In genomic region chr8:109817933-109818332, GRCm38 (mm10) we compare ENCODE assay signal across 18 mouse cellular contexts. TPM values are rescaled to one million over a fixed set of nuclear protein-coding genes. Genes with fewer than 3 reads are reported as not detected.
DNase-seq lines count a peak whose midpoint lies in the region; ATAC-seq and TF ChIP-seq lines count a peak whose summit lies in the region.
"Had no signal": no experiment of that assay in that cellular context is flagged by ENCODE, and none has a peak within 500 bp of the region (broad histone marks: within the 10 kb centered on the region; RNA-seq: fewer than 3 reads in every experiment).

No protein-coding gene starts in this region.

- no peak overlapping the region for H3K9ac ChIP-seq in embryonic facial prominence, embryonic 15.5 days
- no peak overlapping the region for H3K9ac ChIP-seq in heart, embryonic 16.5 days (ENCODE audit: low read length)
- no peak overlapping the region for H3K9ac ChIP-seq in lung, postnatal 0 days (replicated peaks; ENCODE audit: low read depth)
- H3K9ac ChIP-seq: liver, embryonic 12.5 days had no signal

- TF ChIP-seq EP300 in lung, postnatal 0 days (IDR thresholded peaks at IDR 0.05) = no peak

- H3K4me3 ChIP-seq in embryonic facial prominence, embryonic 15.5 days (replicated peaks) = no peak overlapping the region
- H3K4me3 ChIP-seq in embryonic facial prominence, embryonic 10.5 days = no peak overlapping the region
- H3K4me3 ChIP-seq in heart, embryonic 16.5 days (ENCODE audit: low read length) = no peak overlapping the region
- no peak overlapping the region for H3K4me3 ChIP-seq in lung, postnatal 0 days (ENCODE audit: low read depth, low read length)
- H3K4me3 ChIP-seq: liver, embryonic 12.5 days had no signal

- 32% methylated on average over 1 of the region's 1 CpGs for WGBS in embryonic facial prominence, embryonic 15.5 days
- 43% methylated on average over 1 of the region's 1 CpGs for WGBS in embryonic facial prominence, embryonic 10.5 days
- 26% methylated on average over 1 of the region's 1 CpGs for WGBS in heart, embryonic 16.5 days
- 7% methylated on average over 1 of the region's 1 CpGs for WGBS in lung, postnatal 0 days

- H3K9me3 ChIP-seq in embryonic facial prominence, embryonic 15.5 days (replicated peaks) = no peaks in the 10 kb centered on the region
- H3K9me3 ChIP-seq in embryonic facial prominence, embryonic 10.5 days = no peaks in the 10 kb centered on the region
- no peaks in the 10 kb centered on the region for H3K9me3 ChIP-seq in heart, embryonic 16.5 days (replicated peaks; ENCODE audit: control insufficient read depth, low read length)
- H3K9me3 ChIP-seq in lung, postnatal 0 days (ENCODE audit: low read length) = no peaks in the 10 kb centered on the region
- H3K9me3 ChIP-seq: liver, embryonic 12.5 days had no signal

- DNase-seq in embryonic facial prominence, embryonic 10.5 days (ENCODE audit: low spot score) = no peak
- DNase-seq in heart, adult 8-10 months (ENCODE audit: low spot score) = no peak
- no peak for DNase-seq in lung, postnatal 0 days (ENCODE audit: low spot score)
- no peak for DNase-seq in lung, adult 18-20 months
- peak; percentile 4 for DNase-seq in splenic B cell, adult 2 months (ENCODE audit: low read depth, low spot score)
- no peak for DNase-seq in thymus, postnatal 36 days
- DNase-seq: cerebellum, adult 11 months; cerebellum, postnatal 25 days; kidney, adult 8-10 months; layer of hippocampus, adult 9-11 months; lung, postnatal 10 days; right cerebral cortex, adult 18-20 months; spleen, adult 18-20 months; thymus, postnatal 25 days had no signal

- TF ChIP-seq CTCF in lung, postnatal 0 days (IDR thresholded peaks at IDR 0.05) = no peak

- H3K4me1 ChIP-seq in embryonic facial prominence, embryonic 15.5 days = peaks cover 7% of the 10 kb centered on the region; the same call in 1 of the 2 replicates
- H3K4me1 ChIP-seq in embryonic facial prominence, embryonic 10.5 days = peaks cover 5% of the 10 kb centered on the region; the same call in 1 of the 2 replicates
- H3K4me1 ChIP-seq in heart, embryonic 16.5 days (ENCODE audit: control insufficient read depth, insufficient read depth, low read length) = peaks cover 17% of the 10 kb centered on the region
- peaks cover 7% of the 10 kb centered on the region; the same call in 1 of the 2 replicates for H3K4me1 ChIP-seq in lung, postnatal 0 days (ENCODE audit: insufficient read depth, low read depth, low read length)

- no peaks in the 10 kb centered on the region for H3K27me3 ChIP-seq in embryonic facial prominence, embryonic 15.5 days
- no peaks in the 10 kb centered on the region for H3K27me3 ChIP-seq in embryonic facial prominence, embryonic 10.5 days (replicated peaks; ENCODE audit: low read depth, poor library complexity, severe bottlenecking)
- H3K27me3 ChIP-seq in heart, embryonic 16.5 days (ENCODE audit: control insufficient read depth, insufficient read depth, low read length) = no peaks in the 10 kb centered on the region
- no peaks in the 10 kb centered on the region for H3K27me3 ChIP-seq in lung, postnatal 0 days (replicated peaks; ENCODE audit: insufficient read depth, low read length)
- H3K27me3 ChIP-seq in splenic B cell, adult 2 months (ENCODE audit: control insufficient read depth, insufficient read depth, low read length, poor library complexity, severe bottlenecking) = no peaks in the 10 kb centered on the region
- H3K27me3 ChIP-seq: liver, embryonic 12.5 days had no signal

- H3K36me3 ChIP-seq in embryonic facial prominence, embryonic 15.5 days = 0 out of 2 replicates have a peak, but pooled peaks cover 6% of the 10 kb centered on the region
- H3K36me3 ChIP-seq in embryonic facial prominence, embryonic 10.5 days (replicated peaks) = peaks cover 18% of the 10 kb centered on the region
- no peaks in the 10 kb centered on the region for H3K36me3 ChIP-seq in heart, embryonic 16.5 days (ENCODE audit: control insufficient read depth, insufficient read depth)
- H3K36me3 ChIP-seq in lung, postnatal 0 days (ENCODE audit: insufficient read depth, low read length) = no peaks in the 10 kb centered on the region
- H3K36me3 ChIP-seq in splenic B cell, adult 2 months (ENCODE audit: control insufficient read depth, insufficient read depth, low read length, poor library complexity, severe bottlenecking) = peaks cover 4% of the 10 kb centered on the region; the same call in 1 of the 2 replicates

- no peak for ATAC-seq in embryonic facial prominence, embryonic 15.5 days (ENCODE audit: insufficient number of reproducible peaks, low FRiP score, low TSS enrichment, low read depth)
- ATAC-seq in heart, embryonic 16.5 days (replicated peaks; ENCODE audit: extremely low read depth, insufficient read depth, low FRiP score) = no peak
- no peak for ATAC-seq in lung, postnatal 0 days
- ATAC-seq: hindbrain, postnatal 0 days; liver, embryonic 12.5 days had no signal

- peak overlapping the region; percentile 3; the same call in 1 of the 2 replicates for H3K27ac ChIP-seq in embryonic facial prominence, embryonic 15.5 days (replicated peaks)
- no peak overlapping the region for H3K27ac ChIP-seq in embryonic facial prominence, embryonic 10.5 days (replicated peaks)
- peak overlapping the region; percentile 63 for H3K27ac ChIP-seq in heart, embryonic 16.5 days (ENCODE audit: low read length)
- H3K27ac ChIP-seq in lung, postnatal 0 days (ENCODE audit: low read length) = 0 out of 2 replicates have a peak overlapping the region, but pooled peaks have one; percentile 0
- H3K27ac ChIP-seq: hindbrain, postnatal 0 days; liver, embryonic 12.5 days had no signal

- no peak overlapping the region for H3K4me2 ChIP-seq in embryonic facial prominence, embryonic 15.5 days (replicated peaks)
- H3K4me2 ChIP-seq in heart, embryonic 16.5 days (ENCODE audit: low read depth, low read length) = no peak overlapping the region
- no peak overlapping the region for H3K4me2 ChIP-seq in lung, postnatal 0 days (replicated peaks; ENCODE audit: low read depth, low read length)
- H3K4me2 ChIP-seq: liver, embryonic 12.5 days had no signal

RNA-seq across cellular contexts. Expression of gene Ap1g1, which starts 39.6 kb away (rescaled TPM):
- polyA plus RNA-seq in embryonic facial prominence, embryonic 15.5 days (2015; fragmentation: Nextera tagmentation; extraction: Ambion mirVana) = 36.4 and 38.3 TPM in 2 replicates
- 48.4 and 52.9 TPM in 2 replicates for polyA plus RNA-seq in embryonic facial prominence, embryonic 10.5 days (2016; fragmentation: Nextera tagmentation; extraction: Ambion mirVana)
- polyA plus RNA-seq in heart, embryonic 16.5 days (2015; fragmentation: Nextera tagmentation; extraction: Ambion mirVana) = 26.1 and 30.0 TPM in 2 replicates
- 10 to 100 TPM; 30.2 to 37.5 (median 35.7) TPM for total RNA-seq in heart, adult 8-10 months (2022)
- 22.4 and 24.7 TPM in 2 replicates for polyA plus RNA-seq in lung, postnatal 0 days (2015; fragmentation: Nextera tagmentation; extraction: Ambion mirVana)

RNA-seq across cellular contexts. Expression of gene Phlpp2, which starts 50.4 kb away (rescaled TPM):
- polyA plus RNA-seq in embryonic facial prominence, embryonic 15.5 days (2015; fragmentation: Nextera tagmentation; extraction: Ambion mirVana) = 3.3 and 3.6 TPM in 2 replicates
- polyA plus RNA-seq in embryonic facial prominence, embryonic 10.5 days (2016; fragmentation: Nextera tagmentation; extraction: Ambion mirVana) = 2.7 and 2.9 TPM in 2 replicates
- polyA plus RNA-seq in heart, embryonic 16.5 days (2015; fragmentation: Nextera tagmentation; extraction: Ambion mirVana) = 1.3 and 1.9 TPM in 2 replicates
- total RNA-seq in heart, adult 8-10 months (2022) = 1 to 10 TPM; 3.1 to 4.8 (median 4.2) TPM
- polyA plus RNA-seq in lung, postnatal 0 days (2015; fragmentation: Nextera tagmentation; extraction: Ambion mirVana) = 1.4 and 1.5 TPM in 2 replicates
